Mouse (Mus musculus) liver, postnatal 0 days (tissue): ENCODE measurements around the gene Otor. TPM values are rescaled to one million over a fixed set of nuclear protein-coding genes. Genes with fewer than 3 reads are reported as not detected.

Experiments used
- ATAC-seq: fragments of 200-750 bp; cut with Nextera tagmentation; 2 replicates; pipeline ENCODE4 v1.8.0; 2017; ENCODE audit warnings: mild to moderate bottlenecking, moderate library complexity
- DNase-seq: peaks from one replicate; pipeline ENCODE4 v3.0.0-alpha.2; 2016
- H3K27ac ChIP-seq: fragments of 300-500 bp; sonication (generic); 2 replicates; pipeline ENCODE4 v1.5.1; 2014; ENCODE audit warnings: antibody characterized with exemption, moderate library complexity, mild to moderate bottlenecking, low read depth
- H3K27me3 ChIP-seq: fragments of 300-500 bp; sonication (generic); 2 replicates; pipeline ENCODE4 v1.6.1; 2014; ENCODE audit warnings: low read length, control low read depth, mixed read lengths; ENCODE audit not compliant: insufficient read depth
- H3K36me3 ChIP-seq: fragments of 300-500 bp; sonication (generic); replicated peaks from 2 replicates; pipeline ENCODE4 v1.6.1; 2014; ENCODE audit warnings: mild to moderate bottlenecking, control low read depth, low read length, moderate library complexity, mixed read lengths; ENCODE audit not compliant: insufficient read depth
- H3K4me1 ChIP-seq: fragments of 300-500 bp; sonication (generic); 2 replicates; pipeline ENCODE4 v1.6.1; 2014; ENCODE audit warnings: antibody characterized with exemption, mild to moderate bottlenecking, control low read depth; ENCODE audit not compliant: insufficient read depth
- H3K4me2 ChIP-seq: fragments of 300-500 bp; sonication (generic); 2 replicates; pipeline ENCODE4 v1.6.1; 2014; ENCODE audit warnings: low read depth, mild to moderate bottlenecking, low read length, moderate library complexity, mixed read lengths
- H3K4me3 ChIP-seq: fragments of 300-500 bp; sonication (generic); 2 replicates; pipeline ENCODE4 v1.5.1; 2014; ENCODE audit warnings: low read depth, low read length
- H3K9ac ChIP-seq: fragments of 300-500 bp; sonication (generic); replicated peaks from 2 replicates; pipeline ENCODE4 v1.6.1; 2014; ENCODE audit warnings: mild to moderate bottlenecking, moderate library complexity
- H3K9me3 ChIP-seq: fragments of 300-500 bp; sonication (generic); 2 replicates; pipeline ENCODE4 v1.6.1; 2016; ENCODE audit warnings: mild to moderate bottlenecking, control low read depth, low read length, mixed read lengths
- CTCF ChIP-seq: sonication (generic); IDR thresholded peaks from 2 replicates; pipeline ENCODE4 v1.5.1; 2016; ENCODE audit warnings: antibody characterized with exemption, low read depth
- EP300 ChIP-seq: IDR thresholded peaks from 2 replicates; pipeline ENCODE4 v1.6.1; 2016; ENCODE audit warnings: antibody characterized with exemption, low read depth, mild to moderate bottlenecking
- WGBS: fragments of 180-500 bp; shearing (Covaris S2); extraction: QIAGEN DNeasy Blood & Tissue Kit; methylation state at CpG from one replicate; pipeline ENCODE4 v1.1.7; 2014; ENCODE audit not compliant: insufficient replicate concordance; 5-methylcytosine and 5-hydroxymethylcytosine counted together
- polyA plus RNA-seq: library from polyadenylated mRNA; unstranded; fragments of >200 nt; fragmentation: Nextera tagmentation; extraction: Ambion mirVana; gene quantifications from 2 replicates; pipeline ENCODE4 v1.2.1, GENCODE M21; 2015

The Otor gene
- polyA plus RNA-seq, 1 experiment from 2014 or later, result not detected

GRCm38 (mm10) chr2:143117453-143117852 is 39.2 kb downstream of the Otor start:
- Histone ChIP-seq H3K27ac (no peak overlapping the region), H3K9ac (no peak overlapping the region), H3K36me3 (no peaks in the 10 kb centered on the region), H3K4me3 (no peak overlapping the region), H3K9me3 (no peaks in the 10 kb centered on the region), H3K27me3 (no peaks in the 10 kb centered on the region), H3K4me1 (no peaks in the 10 kb centered on the region), H3K4me2 (no peak overlapping the region)
- TF ChIP-seq EP300, result no peak
- no peak for TF ChIP-seq CTCF
- no peak for DNase-seq
- 63% methylated on average over 3 of the region's 3 CpGs for WGBS
- ATAC-seq, result no peak

- H3K4me2 ChIP-seq, result no peak overlapping the region
These were observed 39.9 kb downstream of the Otor start for GRCm38 (mm10) chr2:143118221-143118620.

GRCm38 (mm10) chr2:143131098-143131646 is 52.9 kb downstream of the Otor start:
- Histone ChIP-seq H3K9me3 (no peaks in the 10 kb centered on the region), H3K4me3 (no peak overlapping the region), H3K9ac (no peak overlapping the region), H3K27ac (no peak overlapping the region), H3K27me3 (no peaks in the 10 kb centered on the region), H3K36me3 (no peaks in the 10 kb centered on the region), H3K4me2 (no peak overlapping the region), H3K4me1 (no peaks in the 10 kb centered on the region)
- 51% methylated on average over 5 of the region's 5 CpGs for WGBS
- DNase-seq, result no peak
- no peak for ATAC-seq
- TF ChIP-seq CTCF (no peak), EP300 (no peak)

More at GRCm38 (mm10) chr2:143118221-143118620, 39.9 kb downstream of the Otor start:
- ATAC-seq, result no peak
- no peaks in the 10 kb centered on the region for H3K9me3 ChIP-seq
- H3K4me3 ChIP-seq, result no peak overlapping the region
- TF ChIP-seq CTCF (no peak), EP300 (no peak)
- DNase-seq, result no peak
- H3K9ac ChIP-seq, result no peak overlapping the region
- H3K4me1 ChIP-seq, result no peaks in the 10 kb centered on the region
- H3K27ac ChIP-seq, result no peak overlapping the region
- no peaks in the 10 kb centered on the region for H3K27me3 ChIP-seq
- 73% methylated on average over 7 of the region's 7 CpGs for WGBS
- no peaks in the 10 kb centered on the region for H3K36me3 ChIP-seq

Other genes starting within 250 kb of the Otor start
- gene Kif16b, start 176.9 kb upstream of the Otor start, polyA plus RNA-seq, result 3.5 and 3.9 TPM in 2 replicates
- 30.0 and 30.4 TPM in 2 replicates for gene Snrpb2, start 15.4 kb upstream of the Otor start, polyA plus RNA-seq